Mouse (Mus musculus) embryonic facial prominence, embryonic 12.5 days (tissue): ENCODE data around the gene Cpne5. TPM values are rescaled to one million over a fixed set of nuclear protein-coding genes. Genes with fewer than 3 reads are reported as not detected.

Experiments
- ATAC-seq: fragments of 200-750 bp; cut with Nextera tagmentation; 2 replicates; pipeline ENCODE4 v1.8.0; 2017; ENCODE audit not compliant: insufficient number of reproducible peaks, insufficient read depth, low FRiP score, low TSS enrichment
- H3K27ac ChIP-seq: fragments of 300-500 bp; sonication (generic); 2 replicates; pipeline ENCODE4 v1.5.1; 2016; ENCODE audit warnings: mild to moderate bottlenecking
- H3K27me3 ChIP-seq: fragments of 300-500 bp; sonication (generic); 2 replicates; pipeline ENCODE4 v1.6.1; 2016; ENCODE audit warnings: mild to moderate bottlenecking, moderate library complexity
- H3K36me3 ChIP-seq: fragments of 300-500 bp; sonication (generic); 2 replicates; pipeline ENCODE4 v1.6.1; 2016; ENCODE audit warnings: mild to moderate bottlenecking
- H3K4me1 ChIP-seq: fragments of 300-500 bp; sonication (generic); 2 replicates; pipeline ENCODE4 v1.6.1; 2016
- H3K4me2 ChIP-seq: fragments of 300-500 bp; sonication (generic); replicated peaks from 2 replicates; pipeline ENCODE4 v1.6.1; 2016; ENCODE audit warnings: mild to moderate bottlenecking, moderate library complexity
- H3K4me3 ChIP-seq: fragments of 300-500 bp; sonication (generic); 2 replicates; pipeline ENCODE4 v1.5.1; 2016; ENCODE audit warnings: mild to moderate bottlenecking
- H3K9ac ChIP-seq: fragments of 300-500 bp; sonication (generic); 2 replicates; pipeline ENCODE4 v1.6.1; 2016; ENCODE audit warnings: mild to moderate bottlenecking, moderate library complexity
- H3K9me3 ChIP-seq: fragments of 300-500 bp; sonication (generic); 2 replicates; pipeline ENCODE4 v1.6.1; 2016; ENCODE audit warnings: mild to moderate bottlenecking, moderate library complexity
- WGBS: fragments of 180-500 bp; shearing (Covaris S2); methylation state at CpG from one replicate; pipeline ENCODE4 v1.1.7; 2016; 5-methylcytosine and 5-hydroxymethylcytosine counted together
- polyA plus RNA-seq: library from polyadenylated mRNA; unstranded; fragments of >200 nt; fragmentation: Nextera tagmentation; extraction: Ambion mirVana; gene quantifications from 2 replicates; pipeline ENCODE4 v1.2.1, GENCODE M21; 2016

Gene Cpne5
- polyA plus RNA-seq, 1 experiment from 2014 or later = 11.9 TPM

GRCm38 (mm10) chr17:29236111-29236510, 1.9 kb downstream of the Cpne5 start:
- H3K4me2 ChIP-seq = no peak overlapping the region
- no peak overlapping the region for H3K9ac ChIP-seq
- 56% methylated on average over 7 of the region's 7 CpGs for WGBS
- no peak overlapping the region for H3K27ac ChIP-seq
- H3K36me3 ChIP-seq = no peaks in the 10 kb centered on the region
- H3K27me3 ChIP-seq = peaks cover 38% of the 10 kb centered on the region
- H3K4me3 ChIP-seq = no peak overlapping the region
- H3K4me1 ChIP-seq = peaks cover 19% of the 10 kb centered on the region
- no peak for ATAC-seq
- no peaks in the 10 kb centered on the region for H3K9me3 ChIP-seq

- Histone ChIP-seq H3K9ac (no peak overlapping the region), H3K27me3 (peaks cover 13% of the 10 kb centered on the region), H3K9me3 (no peaks in the 10 kb centered on the region), H3K36me3 (no peaks in the 10 kb centered on the region), H3K4me1 (no peaks in the 10 kb centered on the region; the same call in 1 of the 2 replicates), H3K27ac (no peak overlapping the region), H3K4me3 (no peak overlapping the region), H3K4me2 (no peak overlapping the region)
- 79% methylated on average over 10 of the region's 10 CpGs for WGBS
- ATAC-seq = no peak
Measured at GRCm38 (mm10) chr17:29231109-29231508, 6.9 kb downstream of the Cpne5 start.

DNA sequence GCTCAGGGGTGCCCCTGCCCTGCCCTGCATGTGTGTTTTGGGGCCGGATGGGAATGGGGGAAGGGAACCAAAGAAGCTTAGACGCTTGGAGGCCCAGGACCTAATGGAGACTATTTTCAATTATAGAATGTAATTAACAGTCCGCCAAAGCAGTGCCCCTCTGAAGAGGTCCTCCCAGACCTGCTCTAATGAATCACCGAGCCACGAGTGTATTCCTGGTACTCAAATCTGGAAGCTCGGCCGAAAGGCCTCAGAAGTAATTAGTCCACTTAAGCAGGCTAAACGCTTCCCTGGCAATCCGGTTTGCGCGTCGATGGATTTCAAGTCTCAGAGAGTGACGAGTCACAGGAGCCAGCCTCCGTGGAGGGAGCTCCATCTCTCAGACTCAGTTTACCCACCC, 17.3 kb downstream of the Cpne5 start:
- 45% methylated on average over 14 of the region's 14 CpGs for WGBS
- Histone ChIP-seq H3K27me3 (peaks cover 1% of the 10 kb centered on the region; the same call in 1 of the 2 replicates), H3K9me3 (no peaks in the 10 kb centered on the region), H3K27ac (no peak overlapping the region), H3K4me3 (no peak overlapping the region), H3K36me3 (no peaks in the 10 kb centered on the region), H3K4me2 (no peak overlapping the region), H3K9ac (no peak overlapping the region), H3K4me1 (0 out of 2 replicates have a peak, but pooled peaks cover 18% of the 10 kb centered on the region)
- no peak for ATAC-seq

- Histone ChIP-seq H3K9me3 (no peaks in the 10 kb centered on the region), H3K36me3 (no peaks in the 10 kb centered on the region), H3K4me1 (peaks cover 27% of the 10 kb centered on the region), H3K27me3 (peaks cover 10% of the 10 kb centered on the region), H3K27ac (no peak overlapping the region), H3K4me2 (no peak overlapping the region), H3K9ac (no peak overlapping the region), H3K4me3 (no peak overlapping the region)
- ATAC-seq = no peak
- WGBS = 30% methylated on average over 5 of the region's 5 CpGs
Measured at GRCm38 (mm10) chr17:29218017-29218416, 19.9 kb downstream of the Cpne5 start.

GRCm38 (mm10) chr17:29216078-29216477, 21.9 kb downstream of the Cpne5 start:
- ATAC-seq = no peak
- H3K36me3 ChIP-seq = no peaks in the 10 kb centered on the region
- H3K27ac ChIP-seq = no peak overlapping the region
- H3K4me3 ChIP-seq = no peak overlapping the region
- 51% methylated on average over 7 of the region's 7 CpGs for WGBS
- no peak overlapping the region for H3K4me2 ChIP-seq
- H3K27me3 ChIP-seq = peaks cover 10% of the 10 kb centered on the region
- no peaks in the 10 kb centered on the region for H3K9me3 ChIP-seq
- peaks cover 24% of the 10 kb centered on the region for H3K4me1 ChIP-seq
- H3K9ac ChIP-seq = no peak overlapping the region

DNA sequence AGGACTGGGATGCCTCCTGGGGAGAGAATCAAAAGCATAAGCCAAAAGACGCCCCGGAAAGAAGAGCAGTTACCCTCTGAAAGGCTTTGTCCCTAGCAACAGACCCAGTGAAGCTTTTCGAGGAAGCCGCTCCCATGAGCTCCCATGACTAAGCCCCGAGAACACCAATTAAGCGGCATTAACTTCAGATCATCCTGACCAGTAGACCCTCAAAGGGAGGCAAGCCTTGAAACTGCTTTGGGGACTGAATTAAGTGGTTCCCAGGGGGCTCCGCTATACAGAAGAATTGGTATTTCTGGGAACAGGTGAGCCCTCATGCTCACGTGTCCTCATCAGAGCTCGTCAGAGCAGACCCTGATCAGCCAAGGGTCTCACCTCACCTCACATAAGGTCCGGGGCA, 23.3 kb downstream of the Cpne5 start:
- Histone ChIP-seq H3K9me3 (no peaks in the 10 kb centered on the region), H3K4me1 (peaks cover 20% of the 10 kb centered on the region), H3K4me2 (no peak overlapping the region), H3K4me3 (no peak overlapping the region), H3K27me3 (peaks cover 10% of the 10 kb centered on the region), H3K36me3 (no peaks in the 10 kb centered on the region), H3K27ac (no peak overlapping the region), H3K9ac (no peak overlapping the region)
- no peak for ATAC-seq
- 30% methylated on average over 10 of the region's 10 CpGs for WGBS

GRCm38 (mm10) chr17:29214193-29214456, 23.8 kb downstream of the Cpne5 start:
- H3K36me3 ChIP-seq = no peaks in the 10 kb centered on the region
- no peak for ATAC-seq
- no peak overlapping the region for H3K4me3 ChIP-seq
- H3K27me3 ChIP-seq = peaks cover 10% of the 10 kb centered on the region
- no peak overlapping the region for H3K9ac ChIP-seq
- no peaks in the 10 kb centered on the region for H3K9me3 ChIP-seq
- H3K27ac ChIP-seq = no peak overlapping the region
- WGBS = 56% methylated on average over 4 of the region's 4 CpGs
- H3K4me1 ChIP-seq = peaks cover 20% of the 10 kb centered on the region
- H3K4me2 ChIP-seq = no peak overlapping the region

DNA sequence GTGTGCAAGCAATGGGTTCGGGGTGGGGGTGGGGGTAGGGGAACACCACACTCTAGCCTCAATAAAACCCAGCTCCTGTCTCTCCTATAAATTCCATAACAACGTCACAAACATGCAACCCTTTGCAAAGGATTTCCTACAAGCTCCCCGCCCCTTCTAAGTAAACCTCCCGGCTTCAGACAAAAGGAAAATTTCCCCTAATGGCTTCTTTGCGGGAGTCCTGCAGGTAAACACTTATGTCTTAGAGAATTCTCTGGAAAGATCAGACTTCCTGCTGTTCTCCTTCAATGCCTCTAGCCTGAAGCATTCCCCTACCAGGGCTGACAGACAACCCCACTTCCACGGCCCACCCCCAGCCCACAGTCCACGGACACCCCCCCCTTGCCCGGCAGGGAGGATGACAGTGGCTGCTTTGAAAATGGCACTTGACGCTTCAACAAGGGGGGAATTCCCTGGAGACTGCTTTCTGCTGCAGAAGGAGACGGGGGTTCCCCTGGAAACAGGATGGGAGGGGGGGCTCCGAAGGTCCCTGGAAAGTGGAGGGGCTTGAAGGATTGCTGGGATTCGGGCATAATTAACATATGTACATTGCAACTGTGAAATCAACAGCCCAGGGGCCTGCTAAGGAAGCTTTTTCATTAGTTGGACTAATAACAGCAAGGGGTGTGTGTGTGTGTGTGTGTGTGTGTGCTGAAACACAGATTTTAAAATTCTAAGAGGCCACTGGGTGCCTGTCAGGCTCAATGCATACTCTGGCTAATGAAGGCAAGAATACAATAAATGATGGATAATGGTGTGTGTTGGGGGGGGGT, 24.4 kb downstream of the Cpne5 start:
- Histone ChIP-seq H3K27ac (no peak overlapping the region), H3K9me3 (no peaks in the 10 kb centered on the region), H3K36me3 (no peaks in the 10 kb centered on the region), H3K4me1 (peaks cover 19% of the 10 kb centered on the region), H3K4me3 (no peak overlapping the region), H3K27me3 (peaks cover 10% of the 10 kb centered on the region), H3K9ac (no peak overlapping the region), H3K4me2 (peak overlapping the region; percentile 26; the same call in 1 of the 2 replicates)
- ATAC-seq = no peak
- 13% methylated on average over 12 of the region's 12 CpGs for WGBS

DNA sequence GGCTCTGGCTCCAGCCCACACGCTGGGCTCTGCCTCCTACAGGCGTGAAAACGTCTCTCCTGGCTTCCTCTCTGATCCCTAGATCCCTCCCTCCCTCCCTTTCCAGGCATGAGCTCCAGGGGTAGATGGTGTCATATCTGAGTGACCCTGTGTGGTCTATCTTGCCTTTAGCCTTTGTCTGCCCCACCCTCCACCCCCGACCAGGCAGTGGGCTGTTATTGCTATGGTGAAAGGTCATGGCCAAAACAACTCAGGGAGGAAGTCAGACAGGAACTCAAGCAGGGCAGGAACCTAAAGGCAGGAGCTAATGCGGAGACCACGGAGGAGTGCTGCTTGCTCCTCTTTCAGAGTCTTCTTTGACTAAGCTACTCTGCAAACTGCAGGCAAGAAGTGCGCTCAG, 26.1 kb downstream of the Cpne5 start:
- H3K9me3 ChIP-seq = no peaks in the 10 kb centered on the region
- H3K4me1 ChIP-seq = peaks cover 10% of the 10 kb centered on the region
- H3K4me2 ChIP-seq = no peak overlapping the region
- peaks cover 10% of the 10 kb centered on the region for H3K27me3 ChIP-seq
- H3K9ac ChIP-seq = no peak overlapping the region
- no peak overlapping the region for H3K4me3 ChIP-seq
- no peak for ATAC-seq
- H3K36me3 ChIP-seq = no peaks in the 10 kb centered on the region
- no peak overlapping the region for H3K27ac ChIP-seq
- 44% methylated on average over 7 of the region's 7 CpGs for WGBS

DNA sequence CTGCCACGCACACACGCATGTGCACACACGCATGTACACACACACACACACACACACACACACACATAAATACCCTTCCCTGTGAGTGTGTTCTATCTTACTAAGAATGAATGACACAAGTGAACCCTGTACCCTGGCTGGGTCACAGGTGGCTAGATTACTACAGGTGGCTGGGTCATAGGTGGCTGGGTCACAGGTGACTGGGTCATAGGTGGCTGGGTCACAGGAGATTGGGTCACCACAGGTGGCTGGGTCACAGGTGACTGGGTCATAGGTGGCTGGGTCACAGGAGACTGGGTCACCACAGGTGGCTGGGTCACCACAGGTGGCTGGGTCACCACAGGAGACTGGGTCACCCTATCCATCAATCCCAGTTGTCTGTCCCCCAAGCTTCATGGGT, 27.9 kb downstream of the Cpne5 start:
- no peak overlapping the region for H3K4me3 ChIP-seq
- no peak overlapping the region for H3K9ac ChIP-seq
- H3K36me3 ChIP-seq = no peaks in the 10 kb centered on the region
- 94% methylated on average over 3 of the region's 3 CpGs for WGBS
- peaks cover 10% of the 10 kb centered on the region for H3K4me1 ChIP-seq
- peaks cover 3% of the 10 kb centered on the region; the same call in 1 of the 2 replicates for H3K27me3 ChIP-seq
- H3K27ac ChIP-seq = no peak overlapping the region
- no peak overlapping the region for H3K4me2 ChIP-seq
- H3K9me3 ChIP-seq = no peaks in the 10 kb centered on the region
- ATAC-seq = no peak

DNA sequence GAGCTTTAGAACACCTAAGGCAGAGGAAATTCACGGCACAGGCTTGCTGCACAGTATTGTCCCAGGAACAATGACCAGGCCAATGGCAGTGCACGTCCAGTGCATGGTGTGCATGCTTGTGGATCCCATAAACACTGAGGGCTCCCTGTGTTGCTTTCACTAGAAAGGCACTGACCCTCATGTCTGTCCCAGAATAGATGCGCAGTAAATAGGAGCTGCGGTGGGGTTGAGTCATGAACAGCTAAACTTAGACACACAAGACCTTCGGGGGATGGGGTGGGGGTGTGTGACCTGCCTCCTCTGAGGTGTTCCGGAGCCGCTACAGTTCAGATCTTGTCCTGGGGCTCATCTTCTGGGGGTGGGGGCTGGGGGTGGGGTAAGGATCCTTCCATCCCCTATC, 31.9 kb downstream of the Cpne5 start:
- no peaks in the 10 kb centered on the region for H3K9me3 ChIP-seq
- no peak for ATAC-seq
- no peak overlapping the region for H3K27ac ChIP-seq
- no peaks in the 10 kb centered on the region for H3K27me3 ChIP-seq
- 82% methylated on average over 7 of the region's 7 CpGs for WGBS
- H3K9ac ChIP-seq = no peak overlapping the region
- H3K36me3 ChIP-seq = no peaks in the 10 kb centered on the region
- H3K4me3 ChIP-seq = no peak overlapping the region
- H3K4me1 ChIP-seq = no peaks in the 10 kb centered on the region
- no peak overlapping the region for H3K4me2 ChIP-seq

- no peak overlapping the region for H3K9ac ChIP-seq
- 86% methylated on average over 6 of the region's 6 CpGs for WGBS
- no peaks in the 10 kb centered on the region for H3K36me3 ChIP-seq
- no peak overlapping the region for H3K27ac ChIP-seq
- no peaks in the 10 kb centered on the region for H3K9me3 ChIP-seq
- no peak overlapping the region for H3K4me3 ChIP-seq
- no peaks in the 10 kb centered on the region for H3K27me3 ChIP-seq
- peaks cover 4% of the 10 kb centered on the region; the same call in 1 of the 2 replicates for H3K4me1 ChIP-seq
- no peak for ATAC-seq
- no peak overlapping the region for H3K4me2 ChIP-seq
Measured at GRCm38 (mm10) chr17:29202604-29203003, 35.4 kb downstream of the Cpne5 start.
